Mouse (Mus musculus) urinary bladder, adult 2 months (tissue): ENCODE data around the gene Tmod2. TPM values are rescaled to one million over a fixed set of nuclear protein-coding genes. Genes with fewer than 3 reads are reported as not detected.
A peak's percentile ranks its signal among the peaks of the same experiment; 100 is the strongest.
"Not testable (repeated sequence)": the region's sequence is repeated elsewhere in the genome, so short reads cannot be mapped to it uniquely, and the experiment has no call there.

Experiments
- DNase-seq: peaks from one replicate; pipeline ENCODE4 v3.0.0; 2022; ENCODE audit warnings: low spot score
- polyA plus RNA-seq: library from polyadenylated mRNA; depleted of rRNA; stranded (reverse); fragments of >200 nt; gene quantifications from 2 replicates; pipeline ENCODE4 v1.2.3, GENCODE M21; 2012; rRNA removed

Gene Tmod2
- polyA plus RNA-seq, 1 experiment = 5.0 TPM

DNA sequence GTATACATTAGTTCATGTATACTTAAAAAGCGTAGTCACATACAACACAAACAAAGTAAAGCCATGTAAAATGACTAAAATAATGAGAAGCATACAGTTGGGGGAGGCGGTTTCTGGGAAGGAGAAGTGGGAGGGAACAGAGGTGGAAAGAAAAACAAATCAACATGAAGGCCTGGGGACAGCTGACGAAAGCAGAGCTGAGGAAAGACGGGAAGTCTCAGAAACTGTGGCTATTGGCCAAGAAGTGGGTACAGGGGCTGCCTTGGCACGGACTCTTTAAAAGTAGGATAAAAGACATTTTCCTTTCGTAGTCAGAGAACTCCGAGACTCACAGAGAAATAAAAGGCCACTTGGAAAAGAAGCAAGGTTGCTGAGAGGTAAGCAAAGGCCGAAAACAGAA lies 62.1 kb downstream of the Tmod2 start:
- DNase-seq = no peak

DNA sequence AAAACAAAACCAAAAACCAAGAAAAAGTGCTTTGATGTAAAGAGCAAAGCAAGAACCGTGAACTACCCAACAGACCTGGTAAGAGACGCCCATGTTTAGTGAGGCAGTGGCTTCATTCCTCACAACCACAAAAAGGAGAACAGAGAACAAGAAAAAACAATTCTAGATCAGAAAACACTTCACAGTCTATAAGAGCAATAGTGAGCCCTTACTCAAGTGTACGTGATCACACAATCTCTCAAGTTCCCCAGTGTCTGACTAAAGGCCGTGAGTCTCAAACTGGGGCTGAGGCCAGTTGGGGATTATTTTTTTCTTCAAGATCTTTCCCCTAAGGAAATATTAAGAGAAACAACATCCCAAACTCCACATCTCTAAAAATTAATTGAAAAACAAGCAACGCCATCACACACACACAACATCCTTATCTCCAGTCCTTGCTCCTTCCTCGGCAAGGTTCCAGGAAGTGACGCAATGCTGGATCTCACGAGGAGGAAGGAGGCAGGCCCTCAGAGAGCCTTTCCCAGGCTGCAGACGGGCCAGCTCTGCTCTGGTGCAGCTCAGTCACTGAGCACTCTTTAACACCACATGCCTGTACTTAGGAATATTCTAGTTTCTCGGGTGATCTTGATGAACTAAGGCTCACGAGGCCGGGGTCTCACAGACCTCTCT lies 64.1 kb downstream of the Tmod2 start:
- DNase-seq = peak; percentile 52

DNA sequence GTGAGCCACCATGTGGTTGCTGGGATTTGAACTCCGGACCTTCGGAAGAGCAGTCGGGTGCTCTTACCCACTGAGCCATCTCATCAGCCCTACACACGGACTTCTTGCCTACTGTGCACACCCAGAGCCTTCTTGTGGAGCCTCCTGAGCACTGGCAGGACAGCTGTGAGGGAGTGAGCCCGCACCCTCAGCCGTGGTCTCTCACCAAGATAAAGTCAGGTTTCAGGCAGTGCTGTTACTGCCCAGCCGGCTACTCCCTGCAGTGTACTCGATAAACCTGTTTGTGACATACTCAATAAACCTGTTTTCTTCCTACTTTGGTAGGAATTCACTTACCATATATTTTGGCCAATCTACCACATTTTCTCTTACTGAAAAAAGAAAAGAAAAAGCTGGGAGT lies 65.6 kb downstream of the Tmod2 start:
- DNase-seq = no peak

DNA sequence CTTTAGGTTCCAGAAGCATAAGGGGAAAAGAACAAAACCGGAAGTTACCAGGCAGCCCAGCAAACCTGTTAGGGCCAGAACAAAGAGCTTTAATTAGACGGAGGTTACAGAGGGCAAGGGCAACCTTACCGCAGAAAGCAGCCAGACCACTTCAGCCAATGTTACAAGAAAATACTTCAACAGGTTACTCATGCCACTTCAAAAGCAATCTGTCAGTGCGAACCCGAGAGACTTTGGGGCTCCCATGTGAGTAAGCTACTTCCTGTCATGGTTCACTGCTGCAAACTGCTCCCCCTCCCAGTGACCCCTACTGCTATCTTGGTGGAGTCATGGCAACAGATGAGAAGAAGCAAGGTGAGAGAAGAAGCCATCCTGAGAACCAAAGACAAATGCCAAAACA lies 69.6 kb downstream of the Tmod2 start:
- no peak for DNase-seq

DNA sequence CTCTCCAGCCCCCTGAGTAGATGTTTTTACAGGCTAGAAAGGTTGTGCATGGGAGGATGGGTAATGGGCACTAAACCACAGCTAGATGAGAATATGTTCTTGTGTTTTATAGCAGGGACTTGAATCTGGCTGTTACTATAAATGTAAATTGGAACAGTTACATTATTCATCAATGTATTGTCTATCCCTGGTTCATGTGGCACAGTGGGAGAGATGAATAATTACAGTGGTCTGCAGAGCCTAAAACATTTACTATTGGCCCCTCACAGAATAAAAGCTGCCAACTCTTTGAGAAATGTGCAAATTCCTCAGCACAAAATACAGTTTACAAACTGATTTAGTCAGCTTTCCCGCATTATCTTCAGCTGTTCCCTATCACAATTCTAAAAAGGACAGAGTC lies 74.7 kb downstream of the Tmod2 start:
- DNase-seq = no peak

DNA sequence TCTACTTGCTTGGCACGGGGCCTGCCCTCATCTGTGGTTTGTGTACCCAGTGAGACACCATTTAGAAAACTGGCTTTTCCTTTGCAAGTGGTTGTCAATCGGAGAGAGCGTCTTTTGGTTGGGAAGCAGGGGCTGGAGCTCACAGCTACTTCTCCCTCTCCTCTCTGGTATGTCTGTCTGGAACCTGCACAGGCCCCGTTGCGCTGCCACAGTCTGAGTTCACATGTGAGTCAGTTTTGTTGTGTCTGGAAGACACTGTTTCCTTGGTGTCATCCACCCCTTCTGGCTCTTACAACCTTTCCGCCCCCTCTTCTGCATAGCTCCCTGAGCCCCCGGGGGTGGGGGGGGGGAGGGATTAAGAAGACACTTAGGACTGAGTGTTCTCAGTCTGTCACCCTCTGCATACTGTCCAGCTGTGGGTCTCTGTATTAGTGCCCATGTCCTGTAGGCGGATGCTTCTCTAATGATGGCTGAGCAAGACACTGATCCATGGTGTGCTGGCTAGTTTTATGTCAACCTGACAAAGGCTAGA lies 76.6 kb downstream of the Tmod2 start:
- DNase-seq = no peak

DNA sequence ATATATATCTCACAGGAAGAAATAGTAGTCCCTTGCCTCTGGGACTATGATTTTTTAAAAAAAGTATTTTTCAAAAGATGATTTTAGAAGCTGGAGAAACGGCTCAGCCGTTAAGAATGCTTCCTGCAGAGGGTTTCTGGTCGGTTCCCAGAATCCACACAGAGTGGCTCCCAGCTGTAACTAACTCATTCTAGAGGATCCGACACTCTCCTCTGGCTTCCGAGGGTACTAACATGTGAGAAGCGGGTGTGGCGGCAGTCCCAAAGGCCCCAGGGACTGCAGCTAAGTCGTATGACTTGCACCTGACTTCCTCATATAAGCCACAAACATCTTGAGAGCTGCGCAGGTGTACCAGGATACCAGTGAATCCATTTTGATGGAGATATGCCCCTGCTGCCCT lies 78.1 kb downstream of the Tmod2 start:
- not testable (repeated sequence) for DNase-seq

DNA sequence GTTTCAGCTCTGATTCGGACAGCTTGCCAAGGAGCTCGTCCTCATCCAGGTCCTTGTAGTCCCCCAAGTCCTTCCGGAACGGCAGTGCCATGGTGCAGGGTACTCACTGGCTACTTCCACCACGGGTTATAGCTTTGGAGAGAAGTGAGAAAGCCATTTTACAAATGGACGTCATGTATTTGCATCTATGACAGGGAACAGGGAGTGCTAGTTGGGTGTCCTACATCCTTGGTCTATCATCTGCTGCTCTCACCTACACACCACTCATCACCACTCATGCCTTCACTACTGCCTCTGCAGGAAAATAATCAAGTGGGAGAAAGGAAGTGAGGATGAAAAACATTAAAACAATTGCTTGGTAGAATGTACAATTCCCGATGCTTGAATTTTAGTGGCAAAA lies 78.7 kb downstream of the Tmod2 start:
- DNase-seq = no peak

DNA sequence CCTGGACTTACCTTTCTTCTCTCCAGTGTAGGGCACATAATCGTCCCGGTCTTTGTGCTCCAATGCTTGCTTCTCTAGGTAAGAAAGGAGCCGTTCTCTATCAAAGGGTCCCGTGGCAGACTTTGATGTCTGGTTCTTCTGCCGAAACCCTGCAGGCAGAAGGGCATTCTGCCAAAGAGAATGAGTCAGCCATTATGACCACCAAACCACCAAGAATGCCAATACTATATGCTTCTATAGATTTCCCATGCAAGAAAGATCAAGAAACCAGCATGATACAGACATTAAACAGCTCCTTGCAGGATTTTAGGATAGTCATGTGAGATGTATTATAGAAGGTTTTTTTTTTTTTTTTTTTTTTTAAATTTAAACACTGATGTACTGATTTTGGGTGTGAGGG lies 81.8 kb downstream of the Tmod2 start:
- DNase-seq = no peak

DNA sequence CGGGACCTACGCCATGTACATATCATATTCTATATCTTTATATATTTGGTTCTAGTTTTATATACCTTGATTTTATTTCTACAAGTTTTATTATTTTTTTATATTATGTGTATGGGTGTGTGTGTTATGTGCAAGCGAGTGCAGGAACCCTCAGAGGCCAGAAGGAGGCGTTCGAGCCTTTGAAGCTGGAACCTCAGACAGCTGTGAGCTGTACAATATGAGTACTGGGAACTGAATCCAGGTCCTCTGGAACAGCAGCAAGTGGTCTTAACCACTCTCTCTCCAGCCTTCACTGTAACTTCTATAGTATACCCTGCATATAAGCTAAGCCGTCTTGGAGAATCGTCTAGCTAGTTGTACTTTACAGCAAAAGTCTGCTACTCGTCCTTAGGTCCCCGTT lies 83.0 kb downstream of the Tmod2 start:
- DNase-seq = no peak

DNA sequence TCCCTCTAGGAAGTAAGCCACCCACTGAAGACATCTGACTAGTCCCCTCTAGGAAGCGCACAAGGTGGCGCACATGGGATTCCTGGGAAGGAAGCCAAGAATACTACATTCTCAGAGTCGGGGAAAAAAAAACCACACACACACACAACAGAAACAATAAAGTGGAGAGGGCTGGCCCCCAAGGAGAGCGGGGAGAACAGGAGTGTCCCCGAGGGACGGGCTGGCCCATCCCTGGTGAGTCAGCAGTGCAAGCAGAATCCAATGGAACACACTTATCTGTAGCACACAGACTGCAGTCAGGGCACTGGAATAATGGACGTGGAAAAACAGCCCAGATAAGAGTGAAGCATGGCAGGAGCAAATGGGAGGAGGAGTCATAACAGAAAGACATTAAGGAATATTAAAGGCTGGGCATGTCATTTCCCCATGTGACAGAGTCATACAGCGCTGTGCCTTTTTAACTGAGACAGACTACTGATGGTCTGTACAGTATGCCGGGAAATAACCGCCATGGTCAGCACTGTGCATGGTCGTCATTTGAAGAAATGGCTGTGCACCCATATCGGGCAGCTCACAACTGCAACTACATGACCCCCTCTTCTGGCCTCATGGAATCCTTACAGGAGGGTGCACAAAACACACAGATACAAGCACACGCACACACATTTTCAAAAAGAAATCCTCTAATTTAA lies 83.6 kb downstream of the Tmod2 start:
- no peak for DNase-seq

DNA sequence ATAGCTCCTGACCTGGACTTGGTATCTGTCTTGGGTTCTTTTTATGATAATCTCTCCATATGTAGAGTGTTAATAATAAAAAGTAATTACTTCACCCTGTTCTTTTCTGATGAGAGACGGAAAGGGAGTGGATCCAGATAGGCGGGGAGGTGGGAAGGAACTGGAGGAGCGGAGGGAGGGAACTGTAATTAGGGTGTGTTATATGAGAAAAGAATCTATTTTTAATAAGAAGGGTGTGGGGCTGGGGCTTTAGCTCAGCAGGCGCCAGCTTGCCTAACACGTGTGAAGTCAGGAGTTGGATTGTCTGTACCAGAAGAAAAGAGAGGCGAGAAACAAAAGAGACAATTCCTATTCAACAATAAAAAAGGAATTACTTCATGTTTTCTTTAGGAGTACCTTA lies 87.5 kb downstream of the Tmod2 start:
- DNase-seq = no peak

DNA sequence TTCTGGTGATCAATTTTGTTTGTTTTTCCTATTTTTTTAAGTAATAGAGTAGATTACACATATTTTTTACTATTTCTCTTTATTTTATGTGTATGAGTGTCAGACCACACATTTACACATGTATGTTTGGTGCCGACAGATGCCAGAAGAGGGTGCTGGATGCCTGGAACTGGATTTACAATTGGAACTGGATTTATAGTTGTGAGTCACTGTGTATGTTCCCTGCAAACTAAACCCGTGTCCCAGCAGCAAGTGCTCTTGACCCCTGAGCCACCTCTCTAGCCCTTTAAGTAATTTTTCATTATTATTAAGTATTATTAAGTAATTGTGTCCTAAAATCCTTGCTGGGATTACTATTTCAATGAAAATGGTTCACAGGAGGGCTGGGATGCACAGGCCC lies 88.9 kb downstream of the Tmod2 start:
- no peak for DNase-seq

DNA sequence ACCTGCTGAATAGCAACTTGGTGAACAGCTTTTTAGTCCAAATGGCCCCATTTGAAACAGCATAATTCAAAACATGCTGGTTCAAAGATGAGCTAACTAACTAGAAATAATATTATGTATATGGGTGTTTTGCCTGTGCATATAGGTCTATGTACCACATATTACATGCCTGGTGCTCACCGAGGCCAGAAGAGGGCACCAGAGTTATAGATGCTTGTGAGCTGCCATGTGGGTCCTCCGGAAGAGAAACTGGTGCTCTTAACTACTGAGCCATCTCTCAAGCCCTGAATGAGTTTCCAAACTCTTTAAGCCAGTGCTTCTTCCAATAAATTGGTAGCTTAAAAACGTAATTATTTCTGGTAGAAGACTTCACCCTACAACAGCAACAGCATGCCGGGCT lies 89.3 kb downstream of the Tmod2 start:
- no peak for DNase-seq

DNA sequence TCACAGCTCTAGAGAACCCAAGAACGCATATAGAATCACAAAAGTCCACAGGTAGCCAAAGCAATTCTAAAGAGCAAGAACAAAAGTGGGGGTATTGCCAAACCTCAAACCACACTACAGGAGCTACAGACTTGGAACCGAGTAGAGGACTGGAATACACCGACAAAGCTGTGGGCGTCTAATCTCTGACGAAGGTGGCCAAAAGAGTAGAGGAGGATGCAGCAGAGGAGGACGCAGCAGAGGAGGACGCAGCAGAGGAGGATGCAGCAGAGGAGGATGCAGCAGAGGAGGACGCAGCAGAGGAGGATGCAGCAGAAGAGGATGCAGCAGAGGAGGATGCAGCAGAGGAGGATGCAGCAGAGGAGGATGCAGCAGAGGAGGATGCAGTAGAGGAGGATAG lies 90.2 kb downstream of the Tmod2 start:
- no peak for DNase-seq

DNA sequence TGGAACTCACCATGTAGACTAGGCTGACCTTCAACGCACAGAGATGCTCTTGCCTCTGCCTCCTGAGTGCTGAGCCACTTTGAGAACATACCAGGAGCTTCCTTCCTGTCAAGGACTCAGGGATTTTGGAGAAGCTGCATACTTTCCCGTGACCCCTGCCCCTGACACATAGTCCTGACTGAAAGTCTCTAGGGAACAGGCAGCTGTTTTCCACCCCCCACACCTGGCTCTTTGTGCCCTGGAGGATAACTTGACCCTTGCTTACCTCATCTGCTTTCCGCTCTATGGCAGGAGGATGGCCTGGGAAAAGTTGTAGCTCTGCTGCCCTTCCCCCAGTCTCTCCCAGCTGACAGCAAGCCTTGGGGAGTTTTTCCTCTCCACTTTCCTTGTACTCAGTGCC lies 93.4 kb downstream of the Tmod2 start:
- no peak for DNase-seq

Other genes starting within 250 kb of the Tmod2 start
- 22.5 and 29.1 TPM in 2 replicates for gene Mapk6, start 201.3 kb downstream of the Tmod2 start, polyA plus RNA-seq
- 3.2 and 5.1 TPM in 2 replicates for gene Leo1, start 169.8 kb downstream of the Tmod2 start, polyA plus RNA-seq
- gene Tmod3, start 51.7 kb downstream of the Tmod2 start, polyA plus RNA-seq = 73.0 and 73.1 TPM in 2 replicates
- 42.3 and 48.9 TPM in 2 replicates for gene Lysmd2, start 14.4 kb upstream of the Tmod2 start, polyA plus RNA-seq
- 0.85 and 0.91 TPM in 2 replicates for gene Scg3, start 72.7 kb upstream of the Tmod2 start, polyA plus RNA-seq
- gene Bmp5, start 164.0 kb upstream of the Tmod2 start, polyA plus RNA-seq = 32.3 and 39.4 TPM in 2 replicates